Mouse (Mus musculus): ENCODE measurements around the gene Fos.

Gene Fos

DNA sequence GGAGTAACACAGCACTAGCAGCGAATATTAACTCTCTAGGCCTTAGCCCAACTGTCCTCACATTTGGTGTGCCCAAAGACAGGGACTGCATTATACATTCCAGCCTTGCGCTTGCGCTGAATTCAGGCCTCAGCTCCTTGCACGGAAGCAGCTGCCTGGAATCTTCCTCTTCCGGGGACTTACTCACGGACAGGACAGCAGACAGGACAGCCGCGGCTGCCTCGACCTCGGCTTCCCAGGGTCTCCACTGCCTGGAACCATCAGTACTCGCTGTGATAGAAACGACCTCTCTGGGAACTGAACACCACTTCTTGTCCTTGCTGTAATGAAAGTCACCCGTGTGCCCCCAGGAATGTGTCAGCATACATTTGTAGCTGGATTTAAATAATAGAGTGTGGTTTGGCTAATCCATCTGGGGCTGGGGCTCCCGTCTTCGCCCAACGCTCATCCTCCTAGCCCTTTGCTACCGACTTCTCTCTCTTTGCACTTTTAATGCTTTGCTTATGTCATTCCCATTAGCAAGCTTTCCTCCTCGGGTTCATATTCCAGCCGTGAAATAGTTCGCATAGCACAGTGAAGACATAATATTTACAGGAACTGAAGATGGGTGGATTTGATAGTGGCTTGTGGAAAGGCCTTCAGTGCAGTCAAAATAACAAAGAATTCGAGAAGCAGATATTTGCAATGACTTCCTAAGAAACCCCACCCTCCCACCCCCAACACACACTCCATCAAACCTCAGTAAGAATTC is 11.6 kb upstream of the Fos start:
- no peak for DNase-seq (ENCODE audit: low spot score in 2 of 2)

DNA sequence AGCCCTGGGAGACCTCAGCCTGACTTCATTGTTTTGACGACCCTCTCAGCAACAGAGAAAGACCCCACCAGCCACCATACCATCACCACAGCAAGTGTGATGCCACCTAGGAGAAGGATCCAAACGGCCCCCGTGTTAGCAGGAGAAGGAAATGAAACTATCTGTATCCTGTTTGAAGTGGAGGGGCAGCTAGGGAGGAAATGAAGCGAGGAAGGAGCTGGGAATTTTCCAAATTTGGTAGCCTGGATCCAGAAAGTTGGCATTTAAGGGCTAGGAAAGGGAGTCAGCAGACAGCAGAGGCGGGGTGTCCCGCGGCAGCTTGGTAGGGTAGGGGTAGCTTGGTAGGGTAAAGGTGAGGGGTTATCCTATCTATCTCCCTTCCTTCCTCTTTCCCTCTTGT is 10.9 kb upstream of the Fos start:
- no peak for DNase-seq (ENCODE audit: low spot score in 2 of 2)

DNA sequence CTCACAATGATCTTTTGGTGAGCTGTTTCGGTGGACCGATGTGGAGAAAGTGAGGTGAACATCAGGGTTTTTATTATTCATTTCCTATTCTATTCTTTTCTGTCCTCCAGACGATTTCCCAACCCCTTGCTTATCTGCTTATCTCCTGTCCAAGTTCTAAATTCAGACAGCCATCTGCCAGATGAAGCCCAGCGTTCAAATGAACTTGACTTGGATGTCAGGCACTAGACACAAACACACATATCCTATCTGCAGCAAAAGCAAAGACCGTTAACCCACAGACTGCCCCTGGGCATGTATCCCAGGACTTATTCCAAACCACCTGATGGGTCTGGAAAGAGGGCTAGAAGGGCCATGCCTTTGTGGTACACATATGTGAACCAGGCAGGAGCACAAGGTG is 9.3 kb upstream of the Fos start:
- DNase-seq (ENCODE audit: low spot score in 2 of 2) = no peak

DNA sequence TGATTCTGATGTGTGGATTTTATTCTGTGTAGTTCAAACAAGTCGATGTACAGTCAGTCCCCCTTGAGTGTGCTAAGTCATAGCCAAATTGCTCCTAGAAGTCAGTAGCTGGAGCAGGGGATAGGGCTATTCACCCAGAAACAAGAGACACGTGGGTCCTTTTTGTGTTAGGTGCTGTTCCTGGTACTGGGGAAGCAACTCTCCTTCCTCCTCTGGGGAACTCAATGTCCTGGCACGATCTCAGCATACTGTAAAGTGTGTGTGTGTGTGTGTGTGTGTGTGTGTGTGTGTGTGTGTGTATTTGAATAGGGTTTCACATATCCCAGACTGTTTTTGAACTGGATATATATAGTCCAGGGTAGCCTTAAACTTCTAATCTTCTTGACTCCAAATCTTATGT is 8.8 kb upstream of the Fos start:
- DNase-seq (ENCODE audit: low spot score in 2 of 2) = no peak

DNA sequence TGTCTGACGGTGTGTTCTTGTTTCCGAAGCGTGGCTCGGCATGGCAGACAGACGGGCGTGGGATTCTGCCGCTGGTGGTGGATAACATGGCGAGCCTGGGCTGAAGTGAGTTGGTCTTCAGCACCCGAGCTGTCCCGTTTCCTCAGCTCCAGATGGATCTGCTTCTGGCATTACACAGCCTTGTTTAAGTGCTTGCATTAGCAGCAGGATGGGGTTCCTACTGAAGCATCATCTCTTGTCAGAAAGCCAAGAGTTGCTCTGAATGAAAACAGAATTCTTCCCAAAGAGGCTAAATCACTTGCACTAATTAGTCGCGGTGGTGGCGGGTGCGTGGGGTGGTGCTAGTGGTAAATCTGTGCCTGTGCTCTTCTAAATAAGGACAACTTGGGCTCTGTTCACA is 5.8 kb upstream of the Fos start:
- peak; percentile 65 to 74 for DNase-seq (ENCODE audit: low spot score in 2 of 2)

DNA sequence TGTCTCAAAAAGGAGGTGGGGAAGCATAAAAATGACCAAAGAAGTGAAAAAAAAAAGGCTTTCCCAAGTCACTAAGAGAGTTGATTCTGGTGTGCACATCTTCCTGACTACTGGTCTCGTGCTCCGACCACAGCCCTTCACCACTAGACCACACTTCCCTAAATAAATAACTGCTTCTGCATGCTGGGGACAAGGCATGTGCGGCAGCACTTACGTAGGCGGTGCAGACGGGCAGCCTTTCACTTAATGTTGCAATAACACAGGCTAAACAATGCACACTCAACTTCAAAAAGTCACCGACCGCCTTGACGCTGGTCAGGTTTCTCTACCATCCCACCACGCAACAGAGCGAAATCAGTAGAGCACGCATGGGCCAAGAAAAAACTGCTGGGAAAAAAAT is 5.0 kb upstream of the Fos start:
- no peak for DNase-seq (ENCODE audit: low spot score in 2 of 2)

DNA sequence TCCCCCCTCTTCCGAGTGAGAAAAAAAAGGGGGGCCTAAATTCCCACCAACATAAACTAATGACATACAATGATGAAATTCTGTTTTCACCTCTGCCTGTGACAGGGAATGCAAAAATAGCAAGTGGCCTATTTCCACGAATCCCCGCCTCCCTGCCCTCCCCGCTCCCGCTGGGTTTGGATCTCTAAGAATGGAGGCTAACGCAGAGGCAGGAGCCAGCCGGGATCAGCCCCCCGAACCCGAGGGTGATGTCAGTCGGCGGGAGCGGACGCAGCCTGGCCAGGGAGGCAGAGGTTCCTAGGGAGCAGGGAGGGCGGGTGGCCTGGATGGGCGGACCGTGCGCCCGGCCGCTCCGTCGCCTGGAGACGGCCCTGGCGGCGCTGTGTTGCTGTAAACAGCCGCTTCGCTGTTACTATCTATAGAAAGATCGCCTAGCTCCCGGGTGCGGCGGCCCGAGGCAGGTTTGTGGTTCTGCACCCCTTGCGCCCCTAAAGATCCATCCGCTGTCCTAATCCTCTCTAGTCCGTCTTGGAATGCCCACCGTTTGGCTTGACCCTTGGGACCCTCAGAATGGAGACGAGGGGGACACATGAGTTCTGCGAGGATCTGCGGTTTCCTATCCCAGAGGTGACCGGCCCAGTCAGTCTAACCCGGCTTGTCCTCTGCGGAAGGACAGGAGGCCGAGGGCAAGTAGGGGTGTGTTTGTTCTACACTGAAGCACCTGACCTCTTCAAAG is 1.6 kb upstream of the Fos start:
- peak in 1 of 2 experiments; percentile 28 for DNase-seq (ENCODE audit: low spot score in 2 of 2)

DNA sequence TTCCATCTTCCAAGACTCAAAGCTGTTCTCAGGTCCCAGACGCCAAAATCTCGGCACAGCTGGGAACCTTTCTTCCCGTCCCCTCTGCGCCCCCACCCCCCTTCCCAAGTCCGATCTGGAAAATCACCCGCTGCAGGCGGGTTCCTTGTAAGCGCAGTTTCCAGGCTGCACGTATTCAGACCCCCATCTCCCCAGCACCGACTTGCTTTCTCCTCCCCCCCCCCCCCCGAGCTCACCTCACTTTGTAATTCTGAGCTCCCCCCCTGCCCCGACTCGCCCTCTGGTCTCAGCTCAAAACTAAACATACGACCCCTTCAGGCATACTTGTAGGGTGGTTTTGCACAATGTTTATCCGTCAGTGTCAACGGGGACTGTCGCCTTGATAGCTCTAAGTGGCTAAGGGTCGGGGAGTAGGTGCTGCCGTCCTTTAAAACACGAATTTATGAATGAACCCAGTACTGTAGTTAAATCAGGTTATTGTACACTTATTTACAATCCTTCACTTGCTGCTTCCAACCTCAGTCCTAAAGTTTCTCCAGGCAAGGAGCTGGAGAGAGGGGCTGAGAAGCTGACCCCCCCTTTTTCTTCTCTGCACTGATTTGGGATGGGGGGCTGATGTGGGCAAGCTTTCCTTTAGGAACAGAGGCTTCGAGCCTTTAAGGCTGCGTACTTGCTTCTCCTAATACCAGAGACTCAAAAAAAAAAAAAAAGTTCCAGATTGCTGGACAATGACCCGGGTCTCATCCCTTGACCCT is 857 bp upstream of the Fos start:
- DNase-seq (ENCODE audit: low spot score in 2 of 2) = no peak

DNA sequence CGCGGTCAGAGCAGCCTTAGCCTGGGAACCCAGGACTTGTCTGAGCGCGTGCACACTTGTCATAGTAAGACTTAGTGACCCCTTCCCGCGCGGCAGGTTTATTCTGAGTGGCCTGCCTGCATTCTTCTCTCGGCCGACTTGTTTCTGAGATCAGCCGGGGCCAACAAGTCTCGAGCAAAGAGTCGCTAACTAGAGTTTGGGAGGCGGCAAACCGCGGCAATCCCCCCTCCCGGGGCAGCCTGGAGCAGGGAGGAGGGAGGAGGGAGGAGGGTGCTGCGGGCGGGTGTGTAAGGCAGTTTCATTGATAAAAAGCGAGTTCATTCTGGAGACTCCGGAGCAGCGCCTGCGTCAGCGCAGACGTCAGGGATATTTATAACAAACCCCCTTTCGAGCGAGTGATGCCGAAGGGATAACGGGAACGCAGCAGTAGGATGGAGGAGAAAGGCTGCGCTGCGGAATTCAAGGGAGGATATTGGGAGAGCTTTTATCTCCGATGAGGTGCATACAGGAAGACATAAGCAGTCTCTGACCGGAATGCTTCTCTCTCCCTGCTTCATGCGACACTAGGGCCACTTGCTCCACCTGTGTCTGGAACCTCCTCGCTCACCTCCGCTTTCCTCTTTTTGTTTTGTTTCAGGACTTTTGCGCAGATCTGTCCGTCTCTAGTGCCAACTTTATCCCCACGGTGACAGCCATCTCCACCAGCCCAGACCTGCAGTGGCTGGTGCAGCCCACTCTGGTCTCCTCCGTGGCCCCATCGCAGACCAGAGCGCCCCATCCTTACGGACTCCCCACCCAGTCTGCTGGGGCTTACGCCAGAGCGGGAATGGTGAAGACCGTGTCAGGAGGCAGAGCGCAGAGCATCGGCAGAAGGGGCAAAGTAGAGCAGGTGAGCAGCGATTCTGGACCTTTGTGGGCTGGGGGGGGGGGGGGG is 875 bp downstream of the Fos start:
- peak; percentile 73 to 85 for DNase-seq (ENCODE audit: low spot score in 2 of 2)

DNA sequence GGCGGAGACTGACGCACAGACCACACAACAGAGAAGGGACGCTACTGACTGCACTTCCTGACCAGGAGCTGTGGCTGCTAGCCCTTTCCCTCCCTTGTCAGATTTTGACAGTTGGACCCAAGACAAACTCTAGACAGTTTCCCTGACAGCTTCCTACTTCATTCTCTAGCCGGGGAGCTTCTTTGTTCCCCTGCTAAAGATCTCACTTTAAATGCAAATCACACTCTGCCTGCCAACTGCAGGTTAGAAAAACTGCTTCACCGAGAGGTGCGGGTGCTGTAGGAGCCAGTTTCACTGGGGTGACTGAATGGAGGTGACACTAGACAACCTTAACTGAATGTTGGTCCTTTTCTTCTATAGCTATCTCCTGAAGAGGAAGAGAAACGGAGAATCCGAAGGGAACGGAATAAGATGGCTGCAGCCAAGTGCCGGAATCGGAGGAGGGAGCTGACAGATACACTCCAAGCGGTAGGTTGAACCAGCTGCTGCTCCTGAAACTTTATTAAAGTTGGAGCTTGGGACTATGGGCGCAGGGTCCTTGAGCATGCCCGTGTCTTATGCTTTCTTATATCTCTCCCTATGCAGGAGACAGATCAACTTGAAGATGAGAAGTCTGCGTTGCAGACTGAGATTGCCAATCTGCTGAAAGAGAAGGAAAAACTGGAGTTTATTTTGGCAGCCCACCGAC is 1.7 kb downstream of the Fos start:
- DNase-seq (ENCODE audit: low spot score in 2 of 2) = no peak

DNA sequence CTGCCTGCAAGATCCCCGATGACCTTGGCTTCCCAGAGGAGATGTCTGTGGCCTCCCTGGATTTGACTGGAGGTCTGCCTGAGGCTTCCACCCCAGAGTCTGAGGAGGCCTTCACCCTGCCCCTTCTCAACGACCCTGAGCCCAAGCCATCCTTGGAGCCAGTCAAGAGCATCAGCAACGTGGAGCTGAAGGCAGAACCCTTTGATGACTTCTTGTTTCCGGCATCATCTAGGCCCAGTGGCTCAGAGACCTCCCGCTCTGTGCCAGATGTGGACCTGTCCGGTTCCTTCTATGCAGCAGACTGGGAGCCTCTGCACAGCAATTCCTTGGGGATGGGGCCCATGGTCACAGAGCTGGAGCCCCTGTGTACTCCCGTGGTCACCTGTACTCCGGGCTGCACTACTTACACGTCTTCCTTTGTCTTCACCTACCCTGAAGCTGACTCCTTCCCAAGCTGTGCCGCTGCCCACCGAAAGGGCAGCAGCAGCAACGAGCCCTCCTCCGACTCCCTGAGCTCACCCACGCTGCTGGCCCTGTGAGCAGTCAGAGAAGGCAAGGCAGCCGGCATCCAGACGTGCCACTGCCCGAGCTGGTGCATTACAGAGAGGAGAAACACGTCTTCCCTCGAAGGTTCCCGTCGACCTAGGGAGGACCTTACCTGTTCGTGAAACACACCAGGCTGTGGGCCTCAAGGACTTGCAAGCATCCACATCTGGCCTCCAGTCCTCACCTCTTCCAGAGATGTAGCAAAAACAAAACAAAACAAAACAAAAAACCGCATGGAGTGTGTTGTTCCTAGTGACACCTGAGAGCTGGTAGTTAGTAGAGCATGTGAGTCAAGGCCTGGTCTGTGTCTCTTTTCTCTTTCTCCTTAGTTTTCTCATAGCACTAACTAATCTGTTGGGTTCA is 2.5 kb downstream of the Fos start:
- no peak for DNase-seq (ENCODE audit: low spot score in 2 of 2)

DNA sequence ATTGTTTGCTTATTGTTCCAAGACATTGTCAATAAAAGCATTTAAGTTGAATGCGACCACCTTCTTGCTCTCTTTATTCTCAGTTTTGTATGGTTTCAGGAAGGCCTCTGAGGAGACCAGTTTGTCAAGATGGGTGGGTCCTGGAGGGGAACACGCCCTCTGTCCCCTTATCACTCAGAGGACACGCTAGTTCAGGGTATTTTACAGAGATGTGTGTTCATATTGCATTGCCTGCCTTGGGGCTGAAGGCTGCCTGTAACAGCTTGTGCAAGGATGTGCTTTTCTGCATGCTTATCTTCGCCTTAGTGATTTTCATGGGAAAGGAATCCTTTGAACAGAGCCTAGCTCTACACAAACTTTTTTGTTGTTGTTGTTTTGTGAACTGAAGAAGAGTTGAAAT is 3.5 kb downstream of the Fos start:
- DNase-seq (ENCODE audit: low spot score in 2 of 2) = no peak

DNA sequence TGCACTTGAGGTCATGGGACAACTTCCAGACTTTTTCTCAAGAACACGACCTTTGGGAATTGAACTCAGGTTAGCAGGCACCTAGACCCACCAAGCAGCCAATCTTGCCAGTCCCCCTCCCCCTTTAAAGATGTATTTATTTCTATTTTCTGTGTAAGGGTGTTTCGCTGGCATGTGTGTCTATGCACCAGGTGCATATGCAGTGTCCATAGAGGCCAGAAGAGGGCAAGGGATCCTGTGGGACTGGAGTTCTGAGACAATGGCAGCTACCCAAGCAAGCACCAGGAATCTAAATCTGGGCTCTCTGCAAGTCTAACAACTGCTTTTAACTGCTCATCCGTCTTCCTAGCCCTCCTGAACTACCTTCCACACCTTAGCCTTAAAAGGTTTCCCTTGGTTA is 4.1 kb downstream of the Fos start:
- DNase-seq (ENCODE audit: low spot score in 2 of 2) = no peak

DNA sequence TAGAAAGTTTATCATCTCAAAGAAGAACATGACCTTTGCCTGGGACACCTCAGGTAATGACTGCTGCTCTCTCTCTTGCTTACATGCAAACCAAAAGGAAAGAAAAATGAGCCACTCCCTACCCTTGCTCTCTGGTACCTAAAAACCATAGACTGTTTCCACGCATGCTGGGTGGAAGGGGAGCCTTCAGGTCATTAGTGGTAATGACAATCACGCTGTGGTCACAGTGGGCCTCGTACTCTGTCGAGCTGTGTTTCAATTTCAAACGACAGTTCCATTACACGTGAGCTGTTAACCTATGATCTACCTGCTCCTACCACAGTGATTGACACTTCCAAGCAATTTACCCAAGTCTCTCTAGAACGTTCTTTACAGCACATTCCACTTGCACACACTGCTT is 5.0 kb downstream of the Fos start:
- DNase-seq (ENCODE audit: low spot score in 2 of 2) = no peak

DNA sequence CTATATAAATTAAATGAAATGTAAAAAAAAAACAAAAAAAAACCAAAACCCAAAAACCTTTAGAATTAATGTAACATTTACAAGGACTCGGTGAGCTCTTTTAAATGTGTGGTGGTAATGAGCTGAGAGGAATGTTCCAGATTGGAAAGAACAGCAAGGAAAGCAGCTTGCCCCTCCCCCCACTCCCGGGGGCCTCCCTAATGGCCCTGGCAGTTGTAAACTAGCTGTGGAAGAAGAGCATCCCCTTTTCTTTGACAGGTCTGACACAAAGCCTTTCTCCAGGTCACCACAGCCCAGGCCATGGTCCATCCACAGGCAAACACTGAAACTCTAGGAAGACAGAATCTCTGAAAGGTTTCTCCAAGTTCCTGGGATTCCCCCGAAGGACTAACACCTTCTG is 5.5 kb downstream of the Fos start:
- DNase-seq (ENCODE audit: low spot score in 2 of 2) = no peak

DNA sequence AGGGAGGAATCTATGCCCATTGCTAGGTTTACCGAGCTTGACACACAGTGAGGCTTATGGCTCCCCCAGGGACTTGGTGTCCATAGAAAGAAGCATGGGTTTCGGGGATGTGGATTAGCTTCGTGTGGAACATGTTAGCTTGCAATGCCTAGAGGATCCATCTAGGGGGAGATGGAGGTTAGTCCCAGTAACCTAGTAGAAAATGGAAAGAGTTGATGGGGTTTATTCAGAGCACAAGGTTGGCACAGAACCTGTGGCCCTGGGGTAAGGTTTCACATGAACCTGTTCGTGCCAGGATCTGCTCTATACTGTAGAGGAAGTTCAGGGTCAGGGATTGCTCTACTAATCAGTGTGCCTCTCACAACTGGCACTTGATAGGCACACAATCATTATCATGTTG is 9.5 kb downstream of the Fos start:
- no peak for DNase-seq (ENCODE audit: low spot score in 2 of 2)

DNA sequence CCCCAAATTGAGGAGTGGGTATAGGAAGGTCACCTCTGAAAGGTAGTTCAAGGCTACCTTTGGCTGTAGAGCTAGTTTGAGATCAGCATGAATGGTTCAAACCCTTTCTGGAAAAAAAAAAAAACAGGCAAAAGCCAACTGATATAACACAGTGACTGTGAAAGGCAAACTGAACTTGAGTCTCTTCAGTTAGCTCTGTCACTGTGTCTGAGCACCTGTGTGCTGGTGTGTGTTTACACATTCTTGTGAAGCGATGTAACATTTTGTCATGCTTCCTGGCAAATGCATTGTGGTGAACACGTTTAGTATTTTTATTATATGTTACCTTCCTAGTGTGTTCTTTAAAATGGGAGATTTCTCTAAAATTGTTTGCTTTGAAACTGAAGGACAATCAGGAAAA is 11.0 kb downstream of the Fos start:
- DNase-seq (ENCODE audit: low spot score in 2 of 2) = no peak

DNA sequence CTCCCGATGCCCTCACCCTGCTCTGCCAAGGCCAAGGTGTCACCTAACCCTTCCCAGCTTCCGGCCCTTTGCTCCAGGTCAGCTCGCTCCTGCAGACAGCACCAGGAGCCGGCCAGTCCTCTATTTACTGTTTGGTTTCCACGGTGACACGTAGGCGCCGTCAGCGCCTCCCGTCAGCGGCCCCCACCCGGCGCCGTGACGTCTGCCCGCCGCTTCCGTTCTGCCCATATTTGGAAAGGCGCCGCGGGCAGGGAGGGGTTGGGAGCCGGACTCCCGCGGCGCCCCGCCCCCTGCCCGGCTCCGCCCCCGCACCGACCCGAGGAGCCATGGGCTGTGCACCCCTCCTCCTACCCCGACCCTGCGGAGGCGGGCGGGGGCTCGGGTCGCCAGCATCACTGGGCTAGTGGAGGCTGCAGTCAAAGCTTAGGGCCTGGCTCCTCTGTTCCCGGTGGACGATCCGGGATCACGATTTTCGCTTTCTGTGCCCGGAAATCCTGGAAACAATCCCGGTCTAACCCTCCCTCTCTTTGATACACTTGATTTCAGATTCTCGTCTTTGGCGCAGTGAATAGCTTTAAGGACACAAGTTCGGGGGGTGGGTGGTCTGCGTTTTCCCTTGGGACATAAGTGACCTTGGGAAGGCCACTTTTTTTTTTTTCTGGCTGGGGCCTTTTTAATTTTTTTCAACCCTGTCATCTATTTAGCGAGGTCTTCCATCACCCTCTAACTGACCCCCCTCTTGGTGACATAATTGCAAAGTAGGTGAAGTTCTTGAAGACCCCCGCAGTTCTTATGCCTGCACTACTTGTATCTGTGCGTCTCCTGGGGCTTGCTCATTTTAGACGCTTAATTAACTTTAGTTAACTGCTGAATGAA is 12.4 kb downstream of the Fos start:
- peak; percentile 88 to 91 for DNase-seq (ENCODE audit: low spot score in 2 of 2)

DNA sequence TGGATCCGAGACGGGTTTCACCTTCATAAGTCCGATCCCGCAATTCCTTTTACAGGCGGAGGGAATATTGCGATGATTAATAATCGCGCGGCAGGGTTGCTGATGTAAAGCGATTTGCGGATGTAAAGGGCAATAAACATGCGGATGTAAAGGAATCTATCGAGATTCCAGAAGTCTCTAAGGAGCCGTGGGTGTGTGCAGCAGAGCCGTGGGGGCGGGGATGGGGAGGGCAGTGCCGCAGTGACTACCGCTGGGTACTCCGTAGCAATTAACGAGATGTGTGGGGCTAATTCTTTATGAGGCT is 13.0 kb downstream of the Fos start:
- no peak for DNase-seq (ENCODE audit: low spot score in 2 of 2)
